Mouse (Mus musculus): ENCODE data around the gene Prx.
"Not testable (repeated sequence)": the region's sequence is repeated elsewhere in the genome, so short reads cannot be mapped to it uniquely, and the experiment has no call there.

GRCm38 (mm10) chr7:27494659-27495367 lies 4.3 kb upstream of the Prx start:
- TF ChIP-seq CTCF (IDR thresholded peaks at IDR 0.05; ENCODE audit: control insufficient read depth, insufficient read depth, insufficient replicate concordance, low read depth, low read length); POLR2A (IDR thresholded peaks at IDR 0.05; ENCODE audit: control insufficient read depth, low read depth, low read length): not testable (repeated sequence)

All from testis, adult 2 months (tissue).